In genomic region chr15:99979715-99980114, GRCm38 (mm10) we compare ENCODE assay signal across 20 mouse cellular contexts. TPM values are rescaled to one million over a fixed set of nuclear protein-coding genes. Genes with fewer than 3 reads are reported as not detected.
"Had no signal": no experiment of that assay in that cellular context is flagged by ENCODE, and none has a peak within 500 bp of the region (broad histone marks: within the 10 kb centered on the region; RNA-seq: fewer than 3 reads in every experiment).

No protein-coding gene starts in this region.

- H3K4me3 ChIP-seq: lung, embryonic 15.5 days; megakaryocyte, embryonic 14.5 days; midbrain, embryonic 13.5 days; midbrain, embryonic 15.5 days; neural tube, embryonic 12.5 days had no signal

- H3K9ac ChIP-seq: liver, postnatal 0 days; lung, embryonic 15.5 days; midbrain, embryonic 13.5 days; midbrain, embryonic 15.5 days; neural tube, embryonic 12.5 days had no signal

- H3K36me3 ChIP-seq: lung, embryonic 15.5 days; midbrain, embryonic 13.5 days; midbrain, embryonic 15.5 days; neural tube, embryonic 12.5 days had no signal

- H3K4me1 ChIP-seq: midbrain, embryonic 13.5 days; midbrain, embryonic 15.5 days; neural tube, embryonic 12.5 days had no signal

- H3K27ac ChIP-seq: lung, embryonic 15.5 days; macrophage; midbrain, embryonic 13.5 days; midbrain, embryonic 15.5 days; neural tube, embryonic 12.5 days had no signal

- DNase-seq: liver, postnatal 0 days; lung, adult 2 months; lung, postnatal 14 days; lung, postnatal 36 days; right cerebral cortex, postnatal 14 days; spleen, adult 18-20 months; thymus, adult 18-20 months; thymus, postnatal 14 days; thymus, postnatal 36 days had no signal

- H3K27me3 ChIP-seq: lung, embryonic 15.5 days; megakaryocyte, embryonic 14.5 days; midbrain, embryonic 13.5 days; midbrain, embryonic 15.5 days; neural tube, embryonic 12.5 days had no signal

- ATAC-seq: liver, postnatal 0 days; lung, postnatal 0 days; midbrain, embryonic 13.5 days; midbrain, embryonic 15.5 days had no signal

- H3K9me3 ChIP-seq: lung, embryonic 15.5 days; megakaryocyte, embryonic 14.5 days; midbrain, embryonic 13.5 days; midbrain, embryonic 15.5 days; neural tube, embryonic 12.5 days had no signal

- H3K4me2 ChIP-seq: lung, embryonic 15.5 days; midbrain, embryonic 13.5 days; midbrain, embryonic 15.5 days; neural tube, embryonic 12.5 days had no signal

RNA-seq across cellular contexts. Expression of gene Fam186a, which starts 12.9 kb away (rescaled TPM):
- polyA plus RNA-seq: liver, postnatal 0 days; lung, embryonic 15.5 days; macrophage; midbrain, embryonic 13.5 days; midbrain, embryonic 15.5 days; midbrain, postnatal 0 days; neural tube, embryonic 12.5 days; stomach, embryonic 14.5 days; stomach, embryonic 16.5 days; thymus, postnatal 0 days had no signal
